Mouse (Mus musculus): ENCODE results near the gene Ncs1.

Gene Ncs1

DNA sequence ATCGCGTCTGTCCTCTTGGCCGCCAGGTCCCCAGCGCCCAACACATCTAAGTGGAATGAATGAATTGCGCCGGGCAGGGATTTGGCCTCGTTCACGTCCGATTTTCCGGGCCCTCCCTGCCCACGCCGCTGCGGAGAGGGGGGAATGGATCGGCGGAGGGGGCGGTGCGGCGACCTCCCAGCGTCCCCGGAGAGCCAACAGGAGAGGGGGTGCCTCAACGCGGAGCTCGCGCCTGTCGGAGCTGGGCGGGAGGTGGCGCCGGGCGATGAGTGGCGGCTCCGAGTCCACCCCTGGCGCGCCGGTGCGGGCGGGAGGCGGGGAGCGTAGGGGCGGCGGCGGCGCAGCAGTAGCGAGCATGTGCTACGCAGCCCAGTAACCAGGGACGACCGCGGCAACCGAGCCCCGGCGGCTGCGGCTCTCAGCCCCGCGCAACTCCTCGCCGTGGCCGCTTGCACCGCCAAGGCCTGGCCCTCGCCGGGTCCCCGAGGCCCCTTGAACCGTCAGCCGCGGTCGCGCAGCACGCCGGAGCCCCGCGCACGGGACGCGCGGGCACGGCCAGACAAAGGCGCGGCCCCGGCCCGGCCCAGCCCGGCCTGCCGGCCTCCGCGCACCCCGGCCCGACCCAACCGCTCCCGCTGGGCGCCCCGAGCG, at the start of gene Ncs1:
Gene Ncs1, plus strand, starts transcription at position 333 of the 651 bp plus-strand sequence.
- peak; percentile 75 for DNase-seq (ENCODE audit: extremely low spot score, low spot score)

DNA sequence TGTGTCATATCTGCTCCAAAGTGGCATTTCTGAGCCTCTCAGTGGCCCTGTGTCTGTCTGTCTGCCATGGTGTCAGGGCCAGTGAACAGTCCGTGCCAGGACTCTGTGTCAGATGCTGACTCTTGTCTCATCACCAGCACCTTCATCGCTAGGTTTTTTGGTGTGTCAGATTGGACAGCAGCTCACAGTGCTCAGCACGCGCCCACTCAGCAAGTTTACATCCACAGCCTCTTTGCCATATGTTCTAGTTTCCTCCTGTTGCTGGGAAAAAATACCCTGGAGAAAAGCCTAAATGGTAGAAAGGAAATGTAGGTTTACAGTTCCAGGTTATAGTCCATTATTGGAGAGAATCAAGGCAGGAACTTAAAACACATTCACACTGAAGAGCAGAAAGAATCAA, 47.0 kb upstream of the Ncs1 start:
- no peak for DNase-seq (ENCODE audit: extremely low spot score, low spot score)

DNA sequence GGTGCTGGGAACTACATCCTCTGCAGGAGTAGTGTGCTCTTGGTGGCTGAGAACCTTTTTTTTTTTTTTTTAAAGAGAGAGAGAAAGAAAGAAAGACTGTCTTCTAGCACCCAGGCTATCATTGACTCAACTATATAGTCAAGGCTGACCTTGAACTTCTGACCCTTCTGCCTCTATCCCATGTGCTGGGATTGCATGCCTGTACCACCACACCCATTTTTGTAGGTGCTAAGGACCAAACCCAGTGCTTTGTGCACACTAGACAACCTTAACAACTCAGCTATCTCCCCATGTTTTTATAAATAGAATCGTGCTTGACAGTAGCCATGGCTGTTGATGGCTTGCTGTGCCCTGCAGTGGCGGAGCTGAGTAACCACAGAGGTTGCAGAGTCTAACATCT, 45.6 kb upstream of the Ncs1 start:
- no peak for DNase-seq (ENCODE audit: extremely low spot score, low spot score)

DNA sequence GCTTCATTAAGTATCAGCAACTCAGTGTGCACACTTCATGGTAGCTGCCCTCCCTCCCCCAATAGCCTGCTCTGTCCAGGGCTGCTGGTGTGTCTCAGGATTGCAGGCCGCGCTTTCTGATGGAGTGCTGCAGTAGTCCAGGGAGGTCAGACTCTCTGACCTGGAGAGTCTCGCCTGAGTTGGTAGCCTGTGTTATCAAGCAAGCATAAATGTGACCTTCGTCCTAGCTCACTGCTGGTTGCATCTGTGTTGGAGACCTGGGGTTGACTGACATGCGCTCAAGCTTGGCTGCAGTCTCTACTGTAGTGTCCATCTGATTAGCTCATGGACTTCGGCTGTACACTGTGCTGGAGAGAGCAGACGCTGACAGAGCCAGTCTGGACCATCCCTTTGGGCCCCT, 43.8 kb upstream of the Ncs1 start:
- no peak for DNase-seq (ENCODE audit: extremely low spot score, low spot score)

DNA sequence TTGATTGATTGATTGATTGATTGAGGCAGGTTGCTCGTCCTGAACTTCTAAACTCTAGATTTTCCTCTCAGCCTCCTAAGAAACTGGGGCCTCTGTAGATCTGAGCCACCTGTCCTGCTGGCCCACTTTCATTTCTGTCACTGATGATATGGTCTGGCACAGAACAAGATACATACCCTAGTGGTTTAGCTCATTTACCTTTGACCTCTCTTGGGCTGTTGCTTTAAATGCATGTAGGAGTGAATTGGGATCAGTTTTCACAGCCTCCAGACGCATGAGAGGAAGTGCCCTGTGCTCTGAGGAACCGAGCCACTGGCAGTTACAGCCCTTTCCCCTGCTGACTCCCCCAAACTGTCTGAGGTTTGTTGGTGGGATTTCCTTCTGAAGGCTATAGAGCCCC, 43.3 kb upstream of the Ncs1 start:
- DNase-seq (ENCODE audit: extremely low spot score, low spot score), result no peak

DNA sequence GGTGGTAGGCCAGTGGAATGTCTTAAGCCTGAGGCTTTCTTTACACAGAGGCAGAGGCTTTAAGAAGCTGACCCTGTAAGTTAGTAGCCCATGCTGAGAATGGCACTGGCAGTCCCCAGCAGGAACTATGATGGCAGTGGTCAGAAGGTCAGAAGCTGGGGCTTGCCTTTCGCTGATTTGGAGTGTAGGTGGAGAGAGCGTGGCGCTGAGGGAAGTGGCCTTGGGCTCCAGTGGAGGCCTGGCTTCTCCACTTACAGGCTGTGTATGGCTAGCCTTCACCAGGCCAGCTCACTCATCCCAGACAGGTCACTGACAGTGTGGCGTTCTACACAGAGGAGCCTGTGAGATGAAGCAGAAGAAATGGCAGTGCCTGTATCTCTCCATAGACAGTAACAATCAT, 42.7 kb upstream of the Ncs1 start:
- no peak for DNase-seq (ENCODE audit: extremely low spot score, low spot score)

DNA sequence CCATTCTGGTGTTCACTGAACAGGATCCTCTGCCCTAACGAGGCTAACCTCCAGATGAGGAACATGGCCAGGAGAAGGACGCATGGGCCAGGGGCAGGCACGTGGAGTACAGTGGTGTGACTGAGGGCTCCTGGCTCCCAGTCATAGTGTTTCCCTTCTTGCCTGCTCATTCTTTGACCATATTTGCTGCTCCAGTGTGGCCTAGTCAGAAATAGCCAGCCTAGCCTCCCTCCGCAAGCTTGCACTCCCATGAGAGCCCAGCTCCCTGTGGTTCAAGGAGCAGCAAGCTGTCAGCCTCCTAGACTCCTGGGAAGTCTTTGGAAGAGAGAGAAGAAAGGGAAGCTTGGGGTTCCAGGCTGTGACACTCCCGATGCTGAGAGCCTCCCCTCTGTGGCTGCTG, 40.9 kb upstream of the Ncs1 start:
- no peak for DNase-seq (ENCODE audit: extremely low spot score, low spot score)

DNA sequence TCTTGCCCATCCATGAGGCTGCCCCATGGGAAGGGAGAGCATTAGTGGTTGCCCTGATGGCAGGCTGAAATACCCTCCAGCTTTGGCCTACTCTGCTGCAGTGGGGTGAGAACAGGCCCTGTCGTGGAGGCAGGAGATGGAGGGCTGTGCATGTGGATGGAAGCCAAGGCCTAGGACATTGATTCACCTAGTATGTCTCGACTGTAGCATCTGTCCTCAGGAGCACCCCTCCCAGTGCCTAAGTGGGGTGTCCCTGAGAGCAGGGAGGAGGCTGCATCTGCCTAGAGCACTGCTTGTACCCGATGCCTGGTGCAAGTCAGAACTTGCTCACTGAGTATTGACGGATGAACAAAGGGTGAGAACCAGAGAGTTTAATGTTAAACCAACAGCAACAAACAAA, 39.4 kb upstream of the Ncs1 start:
- no peak for DNase-seq (ENCODE audit: extremely low spot score, low spot score)

DNA sequence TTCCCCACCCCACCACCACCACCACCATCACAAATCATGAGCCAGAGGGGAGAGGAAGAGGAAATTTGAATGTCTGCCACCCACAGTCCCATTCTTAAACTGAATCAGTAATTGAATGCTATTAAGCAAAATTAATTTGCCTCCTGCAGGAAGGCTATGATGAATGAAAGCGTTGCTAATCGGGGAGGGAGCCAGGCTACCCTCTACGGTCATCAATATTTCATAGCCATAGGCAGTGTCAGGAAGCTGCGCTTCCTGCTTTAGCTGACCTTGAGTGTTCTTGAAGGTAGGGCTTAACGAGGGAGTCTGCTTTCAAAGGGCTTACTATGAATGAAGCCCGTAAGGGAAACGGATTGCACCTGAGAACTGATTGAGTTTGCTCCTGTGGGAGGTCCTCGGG, 38.7 kb upstream of the Ncs1 start:
- DNase-seq (ENCODE audit: extremely low spot score, low spot score), result no peak

DNA sequence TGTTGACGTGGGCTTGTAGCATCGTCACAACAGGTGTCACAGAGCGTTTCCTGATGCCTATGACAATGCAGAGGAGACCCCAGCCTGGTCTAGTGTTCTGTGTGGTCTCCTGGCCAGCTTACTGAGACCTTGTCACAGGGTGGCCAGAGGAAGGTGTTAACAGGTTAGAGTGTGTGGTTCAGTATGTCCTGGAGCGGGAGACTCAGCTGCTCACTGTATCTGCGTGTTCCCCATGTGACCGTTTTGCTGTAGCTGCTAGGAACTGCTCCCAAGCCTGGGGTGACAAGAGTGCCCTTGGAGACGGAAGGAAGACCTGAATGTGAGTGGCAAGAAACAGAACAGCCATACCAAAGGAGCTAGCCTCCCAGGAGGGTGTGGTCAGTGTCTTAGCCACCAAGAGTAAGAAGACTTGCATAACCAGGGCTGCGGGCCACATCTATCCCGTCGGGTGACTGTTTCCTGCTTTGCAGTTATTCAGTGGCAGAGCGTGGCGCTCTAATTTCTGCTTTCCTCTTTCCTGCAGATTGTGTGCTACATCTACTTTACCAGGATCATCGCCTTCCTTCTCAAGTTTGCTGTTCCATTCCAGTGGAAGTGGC, 37.0 kb upstream of the Ncs1 start:
- no peak for DNase-seq (ENCODE audit: extremely low spot score, low spot score)

DNA sequence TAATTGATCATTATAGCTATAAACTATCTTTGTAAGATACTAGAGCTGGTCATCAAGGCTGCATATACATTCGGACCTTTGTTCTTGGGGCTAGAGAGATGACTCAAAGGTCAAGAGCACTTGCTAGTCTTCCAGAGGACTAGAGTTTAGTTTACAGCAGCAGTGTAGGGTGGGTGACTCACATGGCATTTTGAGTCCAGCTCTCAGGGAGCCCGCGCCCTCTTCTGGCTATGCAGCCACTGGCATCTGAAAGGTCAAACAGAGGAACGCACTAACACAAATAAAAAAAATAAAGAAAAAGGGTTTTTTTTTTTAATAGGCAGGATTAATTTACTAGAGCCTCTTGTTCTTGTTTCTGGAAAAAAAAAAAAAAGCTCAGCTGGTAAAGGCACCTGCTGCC, 36.1 kb upstream of the Ncs1 start:
- DNase-seq (ENCODE audit: extremely low spot score, low spot score), result no peak

DNA sequence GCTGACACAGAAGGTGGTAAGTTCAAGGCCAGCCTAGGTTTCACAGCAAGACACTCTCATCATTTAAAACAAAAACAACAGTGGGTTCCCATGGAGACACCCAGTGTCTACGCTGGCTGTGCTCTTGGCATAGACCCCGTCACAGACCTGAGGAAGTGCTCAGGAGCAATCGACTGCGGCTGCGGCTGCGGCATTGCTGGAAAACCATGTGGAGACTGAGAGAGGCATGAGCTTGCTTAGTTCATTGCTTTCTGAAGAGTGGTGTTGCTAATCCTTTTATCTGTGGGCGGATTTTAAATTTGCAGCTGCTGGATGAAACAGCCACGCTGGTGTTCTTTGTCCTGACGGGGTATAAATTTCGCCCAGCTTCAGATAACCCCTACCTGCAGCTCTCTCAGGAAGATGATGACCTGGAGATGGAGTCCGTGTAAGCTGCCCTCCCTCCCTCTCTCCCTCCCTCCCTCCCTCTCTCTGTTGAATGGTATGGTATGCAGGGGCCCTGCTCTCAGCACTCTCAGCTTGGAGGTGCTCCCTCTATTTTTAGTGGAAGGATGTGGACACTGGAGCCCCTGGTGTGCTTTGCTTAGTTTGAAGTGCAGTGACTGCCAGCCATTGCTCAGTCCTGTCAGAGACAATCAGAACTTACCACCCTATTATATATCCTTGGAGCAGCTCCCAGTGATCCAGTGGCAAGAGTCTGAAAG, 35.3 kb upstream of the Ncs1 start:
- DNase-seq (ENCODE audit: extremely low spot score, low spot score), result no peak

DNA sequence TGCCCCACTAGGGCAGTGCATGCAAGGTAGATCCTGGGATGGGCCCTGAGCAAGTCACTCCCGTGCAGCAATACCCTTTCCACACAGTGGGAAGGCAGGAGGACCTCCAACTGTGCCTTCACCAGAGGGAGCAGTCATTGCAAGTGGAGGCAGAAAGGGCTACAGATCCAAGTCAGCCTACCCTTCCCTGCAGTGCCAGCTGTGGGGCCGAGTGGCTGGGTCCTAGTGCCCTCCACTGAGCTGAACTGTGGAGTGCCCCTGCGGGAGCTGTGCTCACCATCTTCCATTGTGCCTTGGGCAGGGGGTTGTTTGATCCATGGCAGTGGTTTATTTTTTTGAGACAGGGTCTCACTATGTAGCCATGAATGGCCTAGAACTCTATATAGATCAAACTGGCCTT, 34.4 kb upstream of the Ncs1 start:
- DNase-seq (ENCODE audit: extremely low spot score, low spot score), result no peak

DNA sequence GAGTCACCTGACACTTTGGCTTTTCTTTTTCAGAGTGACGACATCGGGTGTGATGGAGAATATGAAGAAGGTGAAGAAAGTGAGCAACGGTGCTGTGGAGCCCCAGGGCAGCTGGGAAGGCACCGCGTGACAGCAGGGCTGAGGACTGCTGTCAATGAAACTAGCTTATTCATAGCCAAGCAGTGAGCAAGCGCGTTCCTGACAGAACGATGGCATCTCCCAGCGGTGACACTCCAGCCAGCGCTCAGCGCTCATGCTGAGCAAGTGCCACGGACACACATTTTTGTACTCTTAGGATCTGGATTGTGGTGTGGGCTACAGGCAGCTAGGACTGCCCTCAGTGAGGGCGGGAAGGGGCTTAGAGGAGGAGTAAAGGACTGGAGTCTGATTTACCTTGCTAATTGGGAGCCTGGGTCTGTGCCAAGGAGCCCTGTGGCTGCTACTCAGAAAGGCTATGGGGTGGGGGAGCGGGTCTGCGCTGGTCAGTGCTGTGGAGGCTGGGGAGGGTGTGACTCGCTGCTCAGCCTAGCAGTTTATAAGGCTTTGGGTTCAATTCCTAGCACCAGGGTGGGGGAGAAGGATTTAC, 31.3 kb upstream of the Ncs1 start:
- no peak for DNase-seq (ENCODE audit: extremely low spot score, low spot score)

DNA sequence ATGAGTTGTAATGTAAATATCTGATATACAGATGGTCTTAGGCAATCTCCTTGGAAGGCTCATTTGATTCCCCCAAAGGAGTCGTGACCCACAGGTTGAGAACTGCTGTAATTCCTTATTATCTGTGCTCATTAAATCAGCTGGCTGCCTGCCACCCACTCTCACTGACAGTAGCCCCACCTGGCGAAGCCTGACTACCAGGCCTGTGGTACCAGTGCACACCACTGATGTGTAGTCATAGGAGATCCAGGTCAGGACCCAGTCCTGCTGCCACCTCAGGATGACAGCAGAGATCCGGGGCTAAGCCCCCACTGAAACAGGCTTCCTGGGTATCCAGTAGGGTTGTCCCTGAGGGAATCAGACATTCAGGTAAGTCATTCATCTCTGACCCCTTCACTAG, 27.0 kb upstream of the Ncs1 start:
- DNase-seq (ENCODE audit: extremely low spot score, low spot score), result no peak

DNA sequence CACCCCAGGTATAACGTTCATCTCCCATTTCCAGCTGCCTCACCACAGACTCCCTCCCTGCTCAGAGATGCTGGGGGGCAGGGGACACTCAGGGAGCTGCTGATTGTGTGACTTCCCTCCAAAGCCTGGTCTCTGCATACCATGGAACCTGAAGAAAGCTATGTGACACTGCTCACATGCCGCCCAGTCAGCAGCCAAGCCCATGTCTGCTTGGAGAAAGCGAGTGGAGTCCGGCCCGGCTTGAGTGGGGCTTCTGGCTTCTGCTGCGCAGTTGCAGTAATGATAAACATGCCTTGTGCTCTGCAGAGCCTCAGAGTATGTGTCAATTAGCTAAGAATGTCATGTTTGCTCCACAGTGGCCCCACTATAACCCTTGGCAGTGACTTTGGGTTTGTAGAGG, 26.2 kb upstream of the Ncs1 start:
- DNase-seq (ENCODE audit: extremely low spot score, low spot score), result no peak

DNA sequence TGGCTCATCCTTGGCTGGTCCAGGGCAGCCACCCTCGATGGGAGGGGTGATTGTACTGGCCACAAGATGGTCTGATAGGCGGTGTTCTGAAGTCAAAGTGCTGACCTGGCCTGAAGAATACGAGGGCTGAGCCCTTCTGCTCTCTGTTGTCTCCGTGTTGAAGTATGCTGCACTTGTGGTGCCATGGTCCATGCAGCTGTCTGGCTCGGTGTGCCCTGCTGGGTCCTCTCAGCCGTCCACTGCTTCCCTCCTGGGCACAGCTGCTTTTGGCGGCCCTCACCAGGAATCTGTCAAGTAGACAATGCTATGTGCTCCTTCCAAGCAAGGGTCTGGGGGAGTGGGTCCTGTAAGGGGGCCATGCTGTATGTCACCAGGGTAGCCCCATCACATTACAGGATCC, 24.8 kb upstream of the Ncs1 start:
- no peak for DNase-seq (ENCODE audit: extremely low spot score, low spot score)

DNA sequence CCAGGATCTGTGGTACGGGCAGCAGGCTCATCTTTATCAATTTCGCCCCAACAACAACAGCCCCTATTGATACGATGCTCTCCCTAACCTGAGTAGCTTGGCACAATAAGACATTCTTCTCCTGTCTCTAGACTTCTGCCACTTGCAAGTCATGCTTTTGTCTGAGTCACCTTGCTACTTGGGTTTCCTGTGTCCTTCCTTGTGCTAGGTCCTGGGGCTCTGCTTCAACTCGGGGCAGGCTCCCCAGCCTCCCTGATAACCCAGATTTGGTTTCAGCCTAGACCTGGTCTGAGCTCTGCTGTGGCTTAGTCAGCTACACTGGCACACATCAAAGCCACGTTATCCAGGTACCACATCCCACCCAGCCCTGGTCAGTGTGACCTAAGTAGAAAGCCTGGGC, 24.0 kb upstream of the Ncs1 start:
- DNase-seq (ENCODE audit: extremely low spot score, low spot score), result no peak

DNA sequence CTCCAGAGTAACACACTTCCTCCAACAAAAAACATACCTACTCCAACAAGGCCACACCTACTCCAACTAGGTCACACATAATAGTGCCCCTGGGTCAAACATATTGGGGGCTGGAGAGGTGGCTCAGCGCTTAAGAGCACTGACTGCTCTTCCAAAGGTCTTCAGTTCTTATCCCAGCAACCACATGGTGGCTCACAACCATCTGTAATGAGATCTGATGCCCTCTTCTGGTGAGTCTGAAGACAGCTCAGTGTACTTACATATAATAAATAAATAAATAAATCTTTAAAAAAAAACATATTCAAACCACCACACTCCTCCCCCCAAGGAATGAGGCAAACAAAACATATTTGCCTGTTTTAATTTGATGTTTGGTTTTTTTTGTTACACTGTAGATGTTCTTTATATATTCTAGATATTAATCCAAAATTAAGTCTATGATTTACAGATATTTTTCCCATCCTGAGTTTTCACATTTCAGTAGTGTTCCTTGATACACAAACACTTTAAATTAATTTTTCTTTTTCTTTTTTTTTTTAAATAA, 16.8 kb upstream of the Ncs1 start:
- no peak for DNase-seq (ENCODE audit: extremely low spot score, low spot score)

DNA sequence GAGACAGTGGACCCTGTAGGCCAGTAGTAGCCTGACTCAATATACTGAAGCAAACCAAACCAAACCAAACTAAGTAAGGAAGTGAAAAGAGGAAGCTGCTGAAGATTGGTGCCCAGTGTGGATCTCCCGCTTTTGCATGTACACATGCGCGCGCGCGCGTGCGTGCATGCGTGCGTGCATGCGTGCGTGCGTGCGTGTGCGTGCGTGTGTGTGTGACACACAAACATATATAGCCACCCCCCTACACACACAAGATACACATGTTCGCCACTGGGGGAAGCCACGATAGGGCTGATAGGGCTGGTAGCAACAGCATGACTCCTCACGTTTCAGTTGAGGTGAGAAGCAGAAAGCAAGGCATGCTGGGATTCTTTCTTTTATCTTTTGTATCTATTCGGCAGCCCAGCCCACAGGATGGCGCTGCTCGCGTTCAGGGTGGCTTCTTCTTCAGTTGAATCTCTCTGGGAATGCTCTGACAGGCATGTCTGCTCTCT, 6.4 kb upstream of the Ncs1 start:
- peak; percentile 27 for DNase-seq (ENCODE audit: extremely low spot score, low spot score)

DNA sequence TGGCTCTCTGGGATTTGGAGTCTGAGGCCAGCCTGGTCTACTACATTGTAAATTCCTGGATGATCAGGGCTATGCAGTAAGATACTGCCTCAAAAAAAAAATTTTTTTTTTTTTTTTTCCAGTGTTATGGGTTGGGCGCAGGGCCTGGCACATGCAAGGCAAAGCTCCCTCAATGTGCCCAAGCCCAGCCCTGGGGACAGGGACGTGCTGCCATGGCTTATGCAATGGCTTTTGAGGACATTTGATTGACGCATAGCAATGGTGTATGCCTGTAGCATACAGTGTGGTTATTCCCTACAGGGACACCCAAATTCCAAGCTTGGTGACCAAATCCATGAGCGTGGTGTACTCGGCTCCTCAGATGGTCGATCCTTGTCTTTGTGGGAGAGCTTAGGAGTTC, 5.8 kb upstream of the Ncs1 start:
- no peak for DNase-seq (ENCODE audit: extremely low spot score, low spot score)

DNA sequence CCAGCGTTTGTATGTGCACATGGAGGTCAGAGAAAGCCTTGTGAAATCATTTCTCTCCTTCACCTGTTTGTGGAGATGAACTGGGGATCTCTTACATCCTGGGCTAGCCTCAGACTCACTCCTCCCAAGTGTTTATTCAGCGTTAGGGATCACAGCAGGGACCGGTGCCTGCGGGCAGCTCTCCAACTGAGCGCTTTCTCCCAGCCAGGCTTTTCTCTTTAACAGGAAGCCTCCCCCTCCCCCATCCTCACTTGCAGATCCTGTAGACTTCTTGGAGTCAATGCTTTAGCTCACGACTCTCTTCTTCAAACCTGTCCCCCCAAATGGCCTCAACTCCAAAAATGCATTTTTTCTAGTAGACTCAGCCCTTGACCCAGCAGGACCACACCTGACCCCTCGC, 4.0 kb upstream of the Ncs1 start:
- DNase-seq (ENCODE audit: extremely low spot score, low spot score), result no peak

All from neural tube, embryonic 10.5 days (tissue).